Mouse (Mus musculus): ENCODE results near the gene Uox. TPM values are rescaled to one million over a fixed set of nuclear protein-coding genes. Genes with fewer than 3 reads are reported as not detected.

The Uox gene
- polyA plus RNA-seq, 1 experiment from 2014 or later = not detected

DNA sequence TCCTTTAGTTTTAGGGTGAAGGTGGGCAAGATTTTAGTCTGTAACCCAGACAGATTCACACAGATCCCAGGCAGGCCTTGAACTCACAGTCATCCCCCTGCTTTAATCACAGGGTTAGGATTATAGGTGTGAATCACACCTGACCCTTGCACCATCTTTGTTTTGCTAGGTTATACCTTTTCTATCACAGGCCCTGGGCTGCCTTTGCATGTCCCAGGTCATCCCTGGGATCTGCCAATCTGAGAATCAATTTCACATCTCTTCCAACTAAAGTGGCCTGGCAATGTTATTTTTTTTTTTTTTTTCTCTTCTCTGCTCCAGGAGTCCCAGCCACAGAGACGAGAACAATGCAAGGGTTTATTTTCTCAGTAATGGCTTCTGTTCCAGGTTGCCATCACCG is 21.4 kb downstream of the Uox start:
- Histone ChIP-seq H3K27me3 (replicated peaks; ENCODE audit: low read depth, poor library complexity, severe bottlenecking) (no peaks in the 10 kb centered on the region), H3K4me3 (no peak overlapping the region), H3K9me3 (no peaks in the 10 kb centered on the region), H3K27ac (replicated peaks) (no peak overlapping the region), H3K36me3 (replicated peaks) (no peaks in the 10 kb centered on the region), H3K4me1 (no peaks in the 10 kb centered on the region)
- no peak for DNase-seq (ENCODE audit: low spot score)
- 62% methylated on average over 2 of the region's 2 CpGs for WGBS

DNA sequence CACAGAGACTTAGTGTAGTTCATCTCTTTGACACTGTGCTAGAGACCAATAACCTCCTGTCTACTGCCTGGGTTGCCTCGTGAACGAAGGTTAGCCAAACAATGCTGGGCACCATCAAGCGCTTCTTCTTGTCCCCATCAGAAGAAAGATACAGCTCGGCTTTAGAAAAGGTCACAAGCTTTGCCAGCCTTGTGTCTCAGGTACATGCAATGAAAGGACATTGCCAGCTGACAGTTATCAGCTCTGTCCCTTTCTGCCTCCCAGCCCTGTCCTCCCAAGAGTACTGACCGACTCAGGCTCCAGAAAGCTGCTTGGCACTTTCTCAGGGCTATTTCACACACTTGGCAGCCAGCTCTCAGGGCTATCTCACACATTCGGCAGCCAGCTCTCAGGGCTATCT is 25.2 kb downstream of the Uox start:
- no peaks in the 10 kb centered on the region for H3K36me3 ChIP-seq (replicated peaks)
- H3K27ac ChIP-seq (replicated peaks) = no peak overlapping the region
- H3K9me3 ChIP-seq = no peaks in the 10 kb centered on the region
- 88% methylated on average over 6 of the region's 6 CpGs for WGBS
- no peaks in the 10 kb centered on the region for H3K27me3 ChIP-seq (replicated peaks; ENCODE audit: low read depth, poor library complexity, severe bottlenecking)
- H3K4me1 ChIP-seq = no peaks in the 10 kb centered on the region
- H3K4me3 ChIP-seq = no peak overlapping the region
- DNase-seq (ENCODE audit: low spot score) = no peak

DNA sequence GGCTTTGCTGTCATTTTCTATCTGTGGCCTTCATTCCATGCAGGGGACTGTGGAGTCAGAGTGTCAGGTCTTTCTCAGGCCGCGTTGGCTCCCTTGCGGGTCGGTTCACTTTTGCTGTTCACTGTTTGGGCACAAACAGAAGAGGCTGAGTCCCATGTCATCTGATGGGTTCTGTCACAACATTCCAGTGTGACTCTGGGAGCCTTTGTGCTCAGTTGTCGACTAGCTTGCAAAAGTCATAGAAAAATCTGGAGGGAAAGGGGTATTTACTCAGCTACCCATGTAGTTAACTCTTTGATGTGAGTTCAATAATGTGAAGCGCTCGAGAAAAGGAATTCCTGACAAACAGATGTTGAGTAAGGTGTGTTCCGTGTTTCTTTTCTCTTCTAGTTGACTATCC is 26.2 kb downstream of the Uox start:
- Histone ChIP-seq H3K36me3 (replicated peaks) (no peaks in the 10 kb centered on the region), H3K27ac (replicated peaks) (no peak overlapping the region), H3K9me3 (no peaks in the 10 kb centered on the region), H3K27me3 (replicated peaks; ENCODE audit: low read depth, poor library complexity, severe bottlenecking) (no peaks in the 10 kb centered on the region), H3K4me3 (no peak overlapping the region), H3K4me1 (no peaks in the 10 kb centered on the region)
- WGBS = 88% methylated on average over 8 of the region's 8 CpGs
- DNase-seq (ENCODE audit: low spot score) = no peak

DNA sequence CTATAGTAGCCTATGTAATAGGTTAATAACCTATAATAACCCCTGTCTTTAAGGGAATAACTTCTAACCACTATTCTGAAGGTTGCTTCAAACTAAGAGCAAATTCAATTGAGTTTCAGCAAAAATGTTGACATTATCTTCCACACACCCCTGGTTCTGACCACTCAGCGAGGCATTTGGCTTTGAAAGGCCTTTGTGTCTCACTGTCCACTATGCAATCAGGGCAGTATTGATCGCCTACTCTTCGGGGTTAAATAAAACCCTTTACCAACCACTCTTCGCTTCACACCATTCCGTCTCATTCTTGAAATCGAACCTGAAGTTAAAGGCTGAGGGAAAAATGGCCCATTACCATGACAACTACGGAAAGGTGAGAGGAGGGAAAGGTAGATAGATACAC is 26.6 kb downstream of the Uox start:
- no peaks in the 10 kb centered on the region for H3K27me3 ChIP-seq (replicated peaks; ENCODE audit: low read depth, poor library complexity, severe bottlenecking)
- H3K4me1 ChIP-seq = no peaks in the 10 kb centered on the region
- WGBS = 88% methylated on average over 7 of the region's 7 CpGs
- H3K4me3 ChIP-seq = no peak overlapping the region
- H3K9me3 ChIP-seq = no peaks in the 10 kb centered on the region
- DNase-seq (ENCODE audit: low spot score) = no peak
- H3K27ac ChIP-seq (replicated peaks) = no peak overlapping the region
- H3K36me3 ChIP-seq (replicated peaks) = no peaks in the 10 kb centered on the region

DNA sequence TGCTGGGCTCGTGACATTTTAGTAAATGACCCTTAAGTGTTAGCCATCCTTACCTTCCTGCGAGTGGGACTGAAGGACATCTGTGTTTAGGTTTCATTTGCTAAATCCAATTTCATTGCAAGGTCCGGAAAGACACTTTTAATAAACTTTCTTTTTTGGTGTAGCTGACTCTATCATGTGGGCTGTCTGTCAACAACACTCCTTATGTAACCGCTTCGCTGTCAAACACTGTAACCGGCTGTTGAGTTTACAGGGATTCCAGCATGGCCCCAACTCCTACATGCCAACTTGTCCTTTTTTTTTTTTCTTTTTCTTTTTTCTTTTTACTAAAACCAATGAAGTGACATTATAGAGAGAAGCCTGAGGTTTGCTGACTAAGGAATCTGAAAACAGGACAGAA is 28.2 kb downstream of the Uox start:
- Histone ChIP-seq H3K4me1 (no peaks in the 10 kb centered on the region), H3K27me3 (replicated peaks; ENCODE audit: low read depth, poor library complexity, severe bottlenecking) (no peaks in the 10 kb centered on the region), H3K4me3 (no peak overlapping the region), H3K9me3 (no peaks in the 10 kb centered on the region), H3K27ac (replicated peaks) (no peak overlapping the region), H3K36me3 (replicated peaks) (no peaks in the 10 kb centered on the region)
- 84% methylated on average over 6 of the region's 6 CpGs for WGBS
- DNase-seq (ENCODE audit: low spot score) = no peak

DNA sequence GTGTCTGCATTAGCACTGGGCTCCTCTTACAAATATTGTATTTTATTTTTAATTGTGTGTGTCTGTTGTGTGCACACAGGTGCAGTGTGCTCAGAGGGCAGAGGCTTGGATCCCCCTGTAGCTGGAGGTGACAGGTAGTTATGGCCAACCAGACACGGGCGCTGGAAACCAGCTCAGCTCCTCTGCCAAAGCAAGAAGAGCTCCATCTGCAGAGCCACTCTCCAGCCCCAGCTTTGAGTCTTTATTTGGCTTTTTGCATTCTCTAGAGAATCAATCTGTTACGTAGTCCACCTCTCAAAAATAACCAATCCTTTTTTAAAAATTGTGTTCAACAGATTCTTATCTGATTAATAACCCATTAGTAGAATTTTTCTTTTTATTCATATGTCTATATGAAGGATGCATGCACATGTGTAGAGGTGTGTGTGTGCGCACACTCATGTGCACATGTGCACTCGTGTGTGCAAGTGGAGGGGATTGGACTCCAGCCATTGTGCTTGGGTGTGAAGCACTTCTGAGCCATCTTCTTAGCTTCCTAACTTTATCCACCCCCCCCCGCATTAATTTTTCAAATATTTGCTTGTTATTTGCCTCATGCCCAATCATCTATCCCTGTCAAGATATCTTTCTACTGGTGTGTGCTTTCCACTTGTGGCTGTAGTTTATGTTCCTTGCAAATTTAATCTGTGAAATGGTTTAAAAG is 29.1 kb downstream of the Uox start:
- Histone ChIP-seq H3K9me3 (no peaks in the 10 kb centered on the region), H3K4me3 (no peak overlapping the region), H3K27me3 (replicated peaks; ENCODE audit: low read depth, poor library complexity, severe bottlenecking) (no peaks in the 10 kb centered on the region), H3K27ac (replicated peaks) (no peak overlapping the region), H3K4me1 (no peaks in the 10 kb centered on the region), H3K36me3 (replicated peaks) (no peaks in the 10 kb centered on the region)
- WGBS = 89% methylated on average over 6 of the region's 6 CpGs
- no peak for DNase-seq (ENCODE audit: low spot score)

DNA sequence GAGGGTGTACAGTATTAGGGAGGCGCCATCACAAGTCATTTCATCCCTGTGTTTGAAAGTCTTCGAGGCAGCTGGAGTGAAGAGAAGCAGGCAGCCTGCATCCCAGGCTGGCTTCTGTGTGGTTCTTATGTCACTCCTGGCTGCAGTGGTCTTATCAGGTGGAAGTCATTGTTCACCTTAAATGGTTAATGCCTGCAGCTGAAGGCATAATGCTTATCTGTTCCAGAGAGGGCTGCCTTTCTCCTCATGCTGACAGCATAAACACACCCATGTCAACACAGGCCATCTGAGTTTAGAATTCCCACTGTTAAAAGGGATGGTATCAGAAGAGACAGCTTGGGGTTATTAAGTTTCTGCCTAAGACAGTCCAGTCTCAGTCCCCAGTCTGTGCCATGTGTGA is 31.0 kb downstream of the Uox start:
- 93% methylated on average over 2 of the region's 2 CpGs for WGBS
- no peak overlapping the region for H3K4me3 ChIP-seq
- no peaks in the 10 kb centered on the region for H3K9me3 ChIP-seq
- no peaks in the 10 kb centered on the region for H3K36me3 ChIP-seq (replicated peaks)
- H3K4me1 ChIP-seq = no peaks in the 10 kb centered on the region
- H3K27me3 ChIP-seq (replicated peaks; ENCODE audit: low read depth, poor library complexity, severe bottlenecking) = no peaks in the 10 kb centered on the region
- DNase-seq (ENCODE audit: low spot score) = no peak
- no peak overlapping the region for H3K27ac ChIP-seq (replicated peaks)

DNA sequence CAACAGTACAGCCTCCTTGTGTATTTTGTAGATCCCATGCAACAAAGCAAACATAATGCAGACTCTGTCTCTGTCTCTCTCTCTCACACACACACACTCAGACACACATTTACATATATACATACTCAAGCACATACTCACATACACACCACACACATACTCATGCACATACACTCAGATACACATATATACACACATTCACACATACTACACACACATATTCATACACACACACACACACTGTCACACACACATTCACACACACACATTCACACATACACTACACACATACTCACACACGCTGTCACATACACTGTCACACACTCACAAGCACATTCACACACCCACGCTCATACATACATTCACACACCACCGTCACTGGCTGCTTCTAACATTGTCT is 32.3 kb downstream of the Uox start:
- Histone ChIP-seq H3K4me3 (no peak overlapping the region), H3K4me1 (no peaks in the 10 kb centered on the region)
- 95% methylated on average over 3 of the region's 3 CpGs for WGBS

DNA sequence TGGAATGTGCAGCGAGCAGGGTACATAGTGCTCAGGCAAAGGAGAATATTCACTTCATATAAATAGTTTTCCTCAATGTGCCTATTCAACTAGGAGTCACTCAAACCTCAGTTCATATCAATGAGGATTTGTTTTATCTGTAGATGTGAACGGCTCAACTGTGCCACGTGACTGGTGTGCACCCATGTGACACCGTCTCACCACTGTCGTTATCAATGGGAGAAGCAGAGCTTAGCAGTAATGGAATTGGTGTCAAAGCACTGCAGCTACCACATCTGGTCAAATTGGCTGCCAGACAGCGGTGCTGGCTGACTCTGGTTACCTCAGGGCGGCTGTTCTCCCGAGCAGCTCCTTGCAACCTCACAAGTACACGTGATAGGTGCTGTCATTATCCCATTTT is 34.4 kb downstream of the Uox start:
- H3K4me3 ChIP-seq = no peak overlapping the region
- H3K27me3 ChIP-seq (replicated peaks; ENCODE audit: low read depth, poor library complexity, severe bottlenecking) = no peaks in the 10 kb centered on the region
- no peaks in the 10 kb centered on the region for H3K9me3 ChIP-seq
- WGBS = 88% methylated on average over 9 of the region's 9 CpGs
- H3K36me3 ChIP-seq (replicated peaks) = no peaks in the 10 kb centered on the region
- H3K27ac ChIP-seq (replicated peaks) = no peak overlapping the region
- DNase-seq (ENCODE audit: low spot score) = no peak
- no peaks in the 10 kb centered on the region for H3K4me1 ChIP-seq

More for the DNA sequence above, 32.3 kb downstream of the Uox start:
- Histone ChIP-seq H3K36me3 (replicated peaks) (no peaks in the 10 kb centered on the region), H3K27me3 (replicated peaks; ENCODE audit: low read depth, poor library complexity, severe bottlenecking) (no peaks in the 10 kb centered on the region), H3K9me3 (no peaks in the 10 kb centered on the region), H3K27ac (replicated peaks) (no peak overlapping the region)
- no peak for DNase-seq (ENCODE audit: low spot score)

DNA sequence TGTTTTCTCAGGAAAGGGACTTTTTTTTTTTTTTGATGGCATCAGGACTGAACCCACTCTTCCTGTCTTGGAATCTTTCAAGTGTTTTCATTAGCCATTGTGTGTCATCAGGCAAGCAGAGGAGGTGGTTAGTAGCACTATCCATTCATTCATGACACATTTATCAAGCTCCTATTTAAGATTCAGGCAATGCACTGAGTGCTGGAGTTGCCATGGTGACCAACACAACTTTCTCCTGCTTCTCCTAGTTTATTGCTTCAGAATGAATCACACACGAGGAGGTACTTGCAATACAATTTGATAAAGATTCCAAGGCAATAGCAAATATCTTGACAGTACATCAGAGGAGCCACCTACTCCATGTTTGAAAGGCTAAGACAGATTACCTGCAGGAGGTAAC is 37.1 kb downstream of the Uox start:
- no peak overlapping the region for H3K27ac ChIP-seq (replicated peaks)
- H3K9me3 ChIP-seq = no peaks in the 10 kb centered on the region
- no peaks in the 10 kb centered on the region for H3K4me1 ChIP-seq
- DNase-seq (ENCODE audit: low spot score) = no peak
- no peak overlapping the region for H3K4me3 ChIP-seq
- 63% methylated on average over 1 of the region's 1 CpGs for WGBS
- no peaks in the 10 kb centered on the region for H3K36me3 ChIP-seq (replicated peaks)
- H3K27me3 ChIP-seq (replicated peaks; ENCODE audit: low read depth, poor library complexity, severe bottlenecking) = no peaks in the 10 kb centered on the region

DNA sequence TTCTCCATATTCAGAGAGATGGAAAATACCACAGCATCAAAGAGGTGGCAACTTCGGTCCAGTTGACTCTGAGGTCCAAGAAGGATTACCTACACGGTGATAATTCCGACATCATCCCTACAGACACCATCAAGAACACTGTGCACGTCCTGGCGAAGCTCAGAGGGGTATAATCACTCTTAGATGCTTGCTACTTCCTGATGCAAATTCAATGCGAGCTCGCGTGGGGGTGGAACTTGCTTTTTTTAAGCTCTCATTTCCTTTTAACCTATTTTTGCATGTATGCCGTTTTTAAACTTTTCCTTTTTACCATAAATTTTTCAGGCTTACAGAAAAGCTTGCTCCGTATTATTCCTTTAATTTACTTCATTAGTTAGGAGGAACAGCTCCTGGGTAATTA is 40.1 kb downstream of the Uox start:
- no peak overlapping the region for H3K27ac ChIP-seq (replicated peaks)
- no peak for DNase-seq (ENCODE audit: low spot score)
- WGBS = 87% methylated on average over 10 of the region's 10 CpGs
- no peaks in the 10 kb centered on the region for H3K27me3 ChIP-seq (replicated peaks; ENCODE audit: low read depth, poor library complexity, severe bottlenecking)
- H3K4me1 ChIP-seq = no peaks in the 10 kb centered on the region
- no peaks in the 10 kb centered on the region for H3K36me3 ChIP-seq (replicated peaks)
- H3K4me3 ChIP-seq = no peak overlapping the region
- H3K9me3 ChIP-seq = no peaks in the 10 kb centered on the region

DNA sequence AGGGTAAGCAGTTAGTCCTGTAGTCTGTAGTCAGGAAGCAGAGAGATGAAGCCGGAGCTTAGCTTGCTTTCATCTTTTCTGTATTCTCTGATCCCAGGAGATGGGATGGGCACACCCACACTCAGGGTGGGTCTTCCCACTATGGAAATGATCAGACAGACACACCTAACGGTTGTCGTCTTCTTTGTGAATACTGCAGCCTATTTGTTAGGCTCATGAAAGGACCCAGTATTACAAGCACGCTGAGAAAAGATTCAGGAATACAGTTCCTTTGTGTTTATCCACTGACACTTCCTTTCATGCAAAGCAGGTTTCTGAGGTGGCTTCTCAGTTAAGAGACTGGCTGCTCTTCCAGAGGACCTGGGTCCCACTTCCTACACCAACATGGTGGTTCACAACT is 41.0 kb downstream of the Uox start:
- WGBS = 82% methylated on average over 4 of the region's 4 CpGs
- Histone ChIP-seq H3K4me3 (no peak overlapping the region), H3K27me3 (replicated peaks; ENCODE audit: low read depth, poor library complexity, severe bottlenecking) (no peaks in the 10 kb centered on the region), H3K4me1 (no peaks in the 10 kb centered on the region), H3K36me3 (replicated peaks) (no peaks in the 10 kb centered on the region), H3K9me3 (no peaks in the 10 kb centered on the region), H3K27ac (replicated peaks) (no peak overlapping the region)
- no peak for DNase-seq (ENCODE audit: low spot score)

DNA sequence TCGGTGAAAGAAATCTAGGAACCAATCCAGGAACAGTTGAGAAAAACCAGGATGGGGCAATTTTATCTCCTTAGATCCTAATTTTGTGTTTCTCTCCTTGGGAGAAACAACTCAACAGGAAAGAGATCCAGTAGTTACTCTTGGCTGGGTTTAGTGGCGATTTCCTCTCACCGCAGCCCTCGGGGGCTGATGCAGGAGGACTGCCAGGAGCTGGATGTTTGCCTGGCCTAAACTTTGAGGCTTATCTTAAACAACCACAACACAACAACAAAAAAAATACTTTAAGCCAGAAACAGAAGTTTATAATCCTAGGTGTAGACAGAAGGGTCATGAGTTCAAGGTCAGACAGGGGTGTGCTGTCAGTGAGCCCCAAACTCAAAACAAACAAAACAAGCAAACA is 41.6 kb downstream of the Uox start:
- Histone ChIP-seq H3K27ac (replicated peaks) (no peak overlapping the region), H3K9me3 (no peaks in the 10 kb centered on the region), H3K27me3 (replicated peaks; ENCODE audit: low read depth, poor library complexity, severe bottlenecking) (no peaks in the 10 kb centered on the region), H3K36me3 (replicated peaks) (no peaks in the 10 kb centered on the region), H3K4me3 (no peak overlapping the region), H3K4me1 (no peaks in the 10 kb centered on the region)
- no peak for DNase-seq (ENCODE audit: low spot score)
- 85% methylated on average over 4 of the region's 4 CpGs for WGBS

DNA sequence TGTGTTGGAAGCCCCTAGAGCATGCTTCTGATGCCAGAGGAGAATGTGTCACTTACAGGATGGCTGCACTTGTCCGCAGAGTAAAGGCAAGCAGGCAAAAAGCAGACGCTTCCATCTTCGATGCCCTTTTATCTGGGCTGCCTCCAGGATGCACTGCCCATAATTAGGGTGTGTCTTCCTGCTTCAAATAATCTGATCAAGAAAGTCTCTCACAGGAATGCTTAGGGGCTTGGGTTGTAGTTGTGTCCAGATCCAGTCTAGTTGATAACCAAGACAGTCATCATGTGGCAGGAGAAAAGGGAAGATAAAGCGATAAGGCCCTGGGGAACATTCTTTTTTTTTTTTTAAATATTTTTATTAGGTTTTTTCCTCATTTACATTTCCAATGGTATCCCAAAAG is 45.3 kb downstream of the Uox start, which contains the start of gene Dnase2b:
Gene Dnase2b (minus strand): TSS at position 101 of the 400 bp plus-strand sequence.
- WGBS = 89% methylated on average over 4 of the region's 4 CpGs
- no peak for DNase-seq (ENCODE audit: low spot score)
- no peaks in the 10 kb centered on the region for H3K36me3 ChIP-seq (replicated peaks)
- H3K9me3 ChIP-seq = no peaks in the 10 kb centered on the region
- H3K4me1 ChIP-seq = no peaks in the 10 kb centered on the region
- no peak within 1 kb of the TSS for H3K27ac ChIP-seq (replicated peaks)
- H3K27me3 ChIP-seq (replicated peaks; ENCODE audit: low read depth, poor library complexity, severe bottlenecking) = no peaks in the 10 kb centered on the region
- H3K4me3 ChIP-seq = no peak within 1 kb of the TSS
